Mouse (Mus musculus): ENCODE measurements at regions not wholly inside any gene's neighbourhood (a gene's known extent, or its start where the extent isn't known, plus 50 kb on each side); places are given as distances from the start of the nearest gene placed in this dataset.

DNA sequence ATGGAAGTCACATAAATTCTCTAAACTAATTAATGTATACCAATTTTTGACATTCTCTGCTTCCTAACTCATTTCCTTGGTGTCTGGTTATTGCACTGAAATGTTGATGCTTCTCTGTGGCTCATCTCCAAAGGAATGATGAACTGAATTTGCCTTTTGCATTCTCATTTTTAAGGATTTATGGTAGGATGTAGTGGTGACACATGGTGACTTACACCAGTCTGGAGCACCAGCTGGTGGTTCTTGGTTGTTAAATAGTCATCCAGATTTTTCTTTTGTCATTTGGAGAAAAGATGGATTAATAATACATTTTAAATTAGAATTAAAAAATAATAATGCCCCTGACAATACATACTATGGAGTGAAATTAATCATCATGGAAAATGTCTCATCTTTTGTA is 1097.2 kb upstream of the Epha7 start:
- no peak for DNase-seq (ENCODE audit: extremely low read depth, low read depth, low spot score)
- no peak overlapping the region for H3K9ac ChIP-seq (ENCODE audit: low read depth, low read length)
- H3K27me3 ChIP-seq (ENCODE audit: control insufficient read depth, insufficient read depth, low read length): no peaks in the 10 kb centered on the region
- no peaks in the 10 kb centered on the region for H3K79me2 ChIP-seq (ENCODE audit: control insufficient read depth, insufficient read depth, low read length)
- no peak for TF ChIP-seq POLR2A (IDR thresholded peaks at IDR 0.05; ENCODE audit: extremely low read depth, insufficient read depth, low read length)
- TF ChIP-seq CTCF (IDR thresholded peaks at IDR 0.05; ENCODE audit: low read depth, low read length): no peak
- H3K4me3 ChIP-seq (ENCODE audit: insufficient read depth, low read depth, low read length): no peak overlapping the region
- no peaks in the 10 kb centered on the region for H3K36me3 ChIP-seq (ENCODE audit: control insufficient read depth, insufficient read depth, low read length)
- no peaks in the 10 kb centered on the region for H3K4me1 ChIP-seq (ENCODE audit: control insufficient read depth, insufficient read depth, low read length)
- no peak overlapping the region for H3K27ac ChIP-seq (replicated peaks; ENCODE audit: insufficient read depth, low read depth, low read length)

GRCm38 (mm10) chr4:27727761-27728160 is 1085.2 kb upstream of the Epha7 start:
- H3K27ac ChIP-seq (replicated peaks; ENCODE audit: insufficient read depth, low read depth, low read length): no peak overlapping the region
- no peaks in the 10 kb centered on the region for H3K27me3 ChIP-seq (ENCODE audit: control insufficient read depth, insufficient read depth, low read length)
- no peak for DNase-seq (ENCODE audit: extremely low read depth, low read depth, low spot score)
- H3K36me3 ChIP-seq (ENCODE audit: control insufficient read depth, insufficient read depth, low read length): no peaks in the 10 kb centered on the region
- H3K4me1 ChIP-seq (ENCODE audit: control insufficient read depth, insufficient read depth, low read length): no peaks in the 10 kb centered on the region
- H3K9ac ChIP-seq (ENCODE audit: low read depth, low read length): no peak overlapping the region
- H3K4me3 ChIP-seq (ENCODE audit: insufficient read depth, low read depth, low read length): no peak overlapping the region
- WGBS: 84% methylated on average over 3 of the region's 3 CpGs
- H3K79me2 ChIP-seq (ENCODE audit: control insufficient read depth, insufficient read depth, low read length): no peaks in the 10 kb centered on the region
- TF ChIP-seq POLR2A (IDR thresholded peaks at IDR 0.05; ENCODE audit: extremely low read depth, insufficient read depth, low read length) (no peak), CTCF (IDR thresholded peaks at IDR 0.05; ENCODE audit: low read depth, low read length) (no peak)

DNA sequence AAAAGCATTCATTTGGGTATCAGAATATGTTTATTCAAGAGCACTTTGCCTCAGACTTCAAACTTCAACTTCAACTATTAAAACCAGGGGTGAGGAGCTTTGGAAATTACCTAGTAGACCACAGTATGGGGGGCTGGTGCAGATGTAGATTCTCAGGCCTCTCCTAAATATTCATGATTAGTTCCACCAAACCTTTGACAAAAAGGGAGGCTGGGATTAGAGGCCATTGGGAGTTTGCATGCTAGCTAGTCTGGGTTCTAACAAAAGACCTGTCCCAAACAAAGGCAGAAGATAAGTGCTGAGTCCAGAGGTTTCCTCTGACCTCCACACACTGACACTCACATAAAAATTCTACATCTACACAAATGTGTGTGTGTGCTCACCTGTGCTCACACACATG is 1078.8 kb upstream of the Epha7 start:
- Histone ChIP-seq H3K79me2 (ENCODE audit: control insufficient read depth, insufficient read depth, low read length) (no peaks in the 10 kb centered on the region), H3K9ac (ENCODE audit: low read depth, low read length) (no peak overlapping the region), H3K4me3 (ENCODE audit: insufficient read depth, low read depth, low read length) (no peak overlapping the region), H3K4me1 (ENCODE audit: control insufficient read depth, insufficient read depth, low read length) (no peaks in the 10 kb centered on the region), H3K27me3 (ENCODE audit: control insufficient read depth, insufficient read depth, low read length) (no peaks in the 10 kb centered on the region), H3K27ac (replicated peaks; ENCODE audit: insufficient read depth, low read depth, low read length) (no peak overlapping the region), H3K36me3 (ENCODE audit: control insufficient read depth, insufficient read depth, low read length) (no peaks in the 10 kb centered on the region)
- TF ChIP-seq CTCF (IDR thresholded peaks at IDR 0.05; ENCODE audit: low read depth, low read length) (no peak), POLR2A (IDR thresholded peaks at IDR 0.05; ENCODE audit: extremely low read depth, insufficient read depth, low read length) (no peak)
- DNase-seq (ENCODE audit: extremely low read depth, low read depth, low spot score): no peak

GRCm38 (mm10) chr4:27781874-27782273 is 1031.1 kb upstream of the Epha7 start:
- WGBS: 47% methylated on average over 2 of the region's 2 CpGs
- H3K36me3 ChIP-seq (ENCODE audit: control insufficient read depth, insufficient read depth, low read length): no peaks in the 10 kb centered on the region
- no peaks in the 10 kb centered on the region for H3K27me3 ChIP-seq (ENCODE audit: control insufficient read depth, insufficient read depth, low read length)
- H3K27ac ChIP-seq (replicated peaks; ENCODE audit: insufficient read depth, low read depth, low read length): no peak overlapping the region
- H3K9ac ChIP-seq (ENCODE audit: low read depth, low read length): no peak overlapping the region
- H3K79me2 ChIP-seq (ENCODE audit: control insufficient read depth, insufficient read depth, low read length): no peaks in the 10 kb centered on the region
- TF ChIP-seq POLR2A (IDR thresholded peaks at IDR 0.05; ENCODE audit: extremely low read depth, insufficient read depth, low read length) (no peak), CTCF (IDR thresholded peaks at IDR 0.05; ENCODE audit: low read depth, low read length) (no peak)
- no peaks in the 10 kb centered on the region for H3K4me1 ChIP-seq (ENCODE audit: control insufficient read depth, insufficient read depth, low read length)
- H3K4me3 ChIP-seq (ENCODE audit: insufficient read depth, low read depth, low read length): no peak overlapping the region
- peak; percentile 4 for DNase-seq (ENCODE audit: extremely low read depth, low read depth, low spot score)

- Histone ChIP-seq H3K27ac (replicated peaks; ENCODE audit: insufficient read depth, low read depth, low read length) (no peak overlapping the region), H3K4me1 (ENCODE audit: control insufficient read depth, insufficient read depth, low read length) (no peaks in the 10 kb centered on the region), H3K27me3 (ENCODE audit: control insufficient read depth, insufficient read depth, low read length) (no peaks in the 10 kb centered on the region), H3K36me3 (ENCODE audit: control insufficient read depth, insufficient read depth, low read length) (no peaks in the 10 kb centered on the region), H3K4me3 (ENCODE audit: insufficient read depth, low read depth, low read length) (no peak overlapping the region), H3K79me2 (ENCODE audit: control insufficient read depth, insufficient read depth, low read length) (no peaks in the 10 kb centered on the region), H3K9ac (ENCODE audit: low read depth, low read length) (no peak overlapping the region)
- TF ChIP-seq CTCF (IDR thresholded peaks at IDR 0.05; ENCODE audit: low read depth, low read length): no peak
- no peak for TF ChIP-seq POLR2A (IDR thresholded peaks at IDR 0.05; ENCODE audit: extremely low read depth, insufficient read depth, low read length)
- no peak for DNase-seq (ENCODE audit: extremely low read depth, low read depth, low spot score)
- WGBS: 70% methylated on average over 4 of the region's 4 CpGs
Observed at GRCm38 (mm10) chr4:27787070-27787469, 1025.9 kb upstream of the Epha7 start.

All from liver, adult 2 months (tissue).